Mouse (Mus musculus): ENCODE measurements around the gene Tgif1. TPM values are rescaled to one million over a fixed set of nuclear protein-coding genes. Genes with fewer than 3 reads are reported as not detected.

The Tgif1 gene
- polyA plus RNA-seq, 1 experiment from 2014 or later: 60.3 TPM

- Histone ChIP-seq H3K4me2 (peak overlapping the region; percentile 95), H3K27ac (ENCODE audit: low read depth) (peak overlapping the region; percentile 95), H3K27me3 (ENCODE audit: insufficient read depth, low read length) (no peaks in the 10 kb centered on the region), H3K9ac (peak overlapping the region; percentile 95), H3K4me1 (ENCODE audit: insufficient read depth) (peaks cover 9% of the 10 kb centered on the region; the same call in 1 of the 2 replicates), H3K4me3 (ENCODE audit: low read depth, low read length) (peak overlapping the region; percentile 80), H3K36me3 (ENCODE audit: insufficient read depth) (no peaks in the 10 kb centered on the region), H3K9me3 (ENCODE audit: low read depth, low read length) (no peaks in the 10 kb centered on the region)
- no peak for TF ChIP-seq CTCF (IDR thresholded peaks at IDR 0.05; ENCODE audit: low read depth)
- ATAC-seq (ENCODE audit: insufficient read depth): no peak
- 18% methylated on average over 6 of the region's 6 CpGs for WGBS
- no peak for DNase-seq
These were observed 675 bp upstream of the Tgif1 start for GRCm38 (mm10) chr17:70854021-70854420.

DNA sequence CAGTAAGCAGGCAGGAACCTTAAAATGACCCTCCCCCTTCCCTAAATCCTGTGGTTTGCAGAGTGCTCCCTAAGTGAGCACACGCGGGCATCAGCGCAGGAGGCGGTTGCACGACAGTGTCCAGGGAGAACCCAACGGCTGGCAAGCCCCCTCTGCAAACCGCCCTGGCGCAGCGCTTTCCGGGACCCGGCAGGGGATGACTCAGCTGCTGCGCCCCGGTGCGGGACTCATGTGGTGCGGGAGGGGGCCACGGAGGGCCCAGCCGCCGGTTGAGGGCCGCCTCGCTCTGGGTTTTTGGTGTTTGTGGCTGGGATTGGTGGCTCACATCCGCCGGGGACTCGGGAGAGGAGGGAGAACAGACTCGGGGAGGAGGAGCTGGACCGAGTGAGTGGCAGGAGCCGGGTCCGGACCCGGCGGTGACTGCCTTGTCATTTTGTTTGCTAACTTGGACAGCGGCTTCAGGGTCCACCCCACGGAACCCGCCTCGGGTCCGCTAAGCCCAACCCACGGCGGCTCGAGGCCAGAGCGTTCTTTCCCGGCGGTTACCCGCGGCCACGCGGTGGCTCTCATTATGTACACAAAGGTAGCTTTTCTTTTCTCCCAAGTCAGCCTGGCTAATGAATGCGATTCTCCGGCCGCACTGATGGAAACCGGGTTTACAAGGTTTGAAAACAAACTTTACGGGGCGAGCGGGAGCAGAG lies 510 bp downstream of the Tgif1 start:
- no peak for TF ChIP-seq CTCF (IDR thresholded peaks at IDR 0.05; ENCODE audit: low read depth)
- Histone ChIP-seq H3K9ac (peak overlapping the region; percentile 95), H3K9me3 (ENCODE audit: low read depth, low read length) (no peaks in the 10 kb centered on the region), H3K4me1 (ENCODE audit: insufficient read depth) (peaks cover 9% of the 10 kb centered on the region; the same call in 1 of the 2 replicates), H3K4me3 (ENCODE audit: low read depth, low read length) (peak overlapping the region; percentile 80), H3K36me3 (ENCODE audit: insufficient read depth) (no peaks in the 10 kb centered on the region), H3K4me2 (peak overlapping the region; percentile 95), H3K27me3 (ENCODE audit: insufficient read depth, low read length) (no peaks in the 10 kb centered on the region), H3K27ac (ENCODE audit: low read depth) (peak overlapping the region; percentile 95)
- under 1% methylated on average over 51 of the region's 51 CpGs for WGBS
- peak; percentile 62 for ATAC-seq (ENCODE audit: insufficient read depth)
- peak; percentile 88 for DNase-seq

GRCm38 (mm10) chr17:70852011-70852685 lies 1.2 kb downstream of the Tgif1 start:
- under 1% methylated on average over 29 of the region's 29 CpGs for WGBS
- Histone ChIP-seq H3K9ac (peak overlapping the region; percentile 95), H3K36me3 (ENCODE audit: insufficient read depth) (no peaks in the 10 kb centered on the region), H3K4me2 (peak overlapping the region; percentile 95), H3K27ac (ENCODE audit: low read depth) (peak overlapping the region; percentile 95), H3K27me3 (ENCODE audit: insufficient read depth, low read length) (no peaks in the 10 kb centered on the region), H3K9me3 (ENCODE audit: low read depth, low read length) (no peaks in the 10 kb centered on the region), H3K4me3 (ENCODE audit: low read depth, low read length) (peak overlapping the region; percentile 80), H3K4me1 (ENCODE audit: insufficient read depth) (peaks cover 9% of the 10 kb centered on the region)
- DNase-seq (peak; percentile 77), ATAC-seq (ENCODE audit: insufficient read depth) (no peak)
- TF ChIP-seq CTCF (IDR thresholded peaks at IDR 0.05; ENCODE audit: low read depth): peak; percentile 2; the same call in 1 of the 2 replicates

DNA sequence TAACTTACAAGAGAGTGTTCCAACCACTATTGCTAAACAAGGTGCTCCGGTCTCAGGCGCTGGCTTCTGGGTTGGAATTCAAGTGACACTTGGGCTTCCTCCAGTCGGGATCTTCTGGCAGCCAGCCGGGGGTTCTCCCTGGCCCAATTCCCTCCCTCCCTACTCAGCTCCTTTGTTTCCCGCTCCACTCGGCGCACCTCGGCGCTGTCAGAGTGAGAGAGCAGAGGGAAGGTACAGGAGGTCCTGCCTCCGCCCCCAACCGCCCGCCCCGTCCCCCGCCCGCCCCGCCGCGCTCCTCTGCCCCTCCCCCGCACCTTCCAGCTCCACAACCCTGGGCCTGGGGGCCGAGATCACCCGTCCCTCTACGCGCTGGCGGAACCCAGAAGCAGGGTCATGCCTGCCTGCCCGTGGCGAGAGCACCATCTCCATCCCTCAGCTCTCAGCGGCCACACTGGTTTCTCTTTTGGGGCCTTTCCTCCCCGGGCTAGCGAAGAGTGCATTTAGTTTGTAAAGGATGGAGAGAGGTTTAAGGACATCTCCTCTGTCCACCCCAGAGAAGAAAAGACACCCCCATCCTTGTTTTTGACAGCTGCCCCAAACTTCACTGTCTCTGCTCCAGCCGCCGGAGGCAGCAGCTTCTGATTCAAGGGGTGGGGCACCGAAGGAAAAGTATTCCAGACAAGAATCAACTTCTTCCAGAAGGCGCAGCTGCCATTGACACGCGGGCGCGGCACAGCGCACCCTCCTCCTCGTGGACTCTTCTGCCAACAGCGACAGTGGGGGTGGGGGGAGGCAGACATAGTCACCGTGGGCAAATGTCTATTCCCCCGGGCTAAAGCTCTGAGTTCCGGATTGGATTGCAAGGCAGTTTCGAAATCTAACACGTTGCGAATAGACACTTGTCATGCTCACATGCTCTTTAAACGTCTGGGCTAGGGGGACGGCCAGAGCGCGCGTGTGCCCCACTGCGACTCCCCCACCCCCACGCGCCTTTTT lies 2.1 kb downstream of the Tgif1 start:
- H3K27ac ChIP-seq (ENCODE audit: low read depth): peak overlapping the region; percentile 95
- under 1% methylated on average over 51 of the region's 54 CpGs for WGBS
- H3K4me3 ChIP-seq (ENCODE audit: low read depth, low read length): peak overlapping the region; percentile 80
- peak overlapping the region; percentile 95 for H3K4me2 ChIP-seq
- ATAC-seq (ENCODE audit: insufficient read depth) (peak; percentile 55), DNase-seq (peak; percentile 86)
- peaks cover 3% of the 10 kb centered on the region; the same call in 1 of the 2 replicates for H3K36me3 ChIP-seq (ENCODE audit: insufficient read depth)
- no peaks in the 10 kb centered on the region for H3K27me3 ChIP-seq (ENCODE audit: insufficient read depth, low read length)
- H3K4me1 ChIP-seq (ENCODE audit: insufficient read depth): peaks cover 11% of the 10 kb centered on the region
- no peak for TF ChIP-seq CTCF (IDR thresholded peaks at IDR 0.05; ENCODE audit: low read depth)
- no peaks in the 10 kb centered on the region for H3K9me3 ChIP-seq (ENCODE audit: low read depth, low read length)
- H3K9ac ChIP-seq: peak overlapping the region; percentile 95

- DNase-seq (peak; percentile 86), ATAC-seq (ENCODE audit: insufficient read depth) (peak; percentile 10; the same call in 1 of the 2 replicates)
- H3K27me3 ChIP-seq (ENCODE audit: insufficient read depth, low read length): no peaks in the 10 kb centered on the region
- peak overlapping the region; percentile 95 for H3K27ac ChIP-seq (ENCODE audit: low read depth)
- under 1% methylated on average over 40 of the region's 40 CpGs for WGBS
- peaks cover 11% of the 10 kb centered on the region for H3K36me3 ChIP-seq (ENCODE audit: insufficient read depth)
- H3K9me3 ChIP-seq (ENCODE audit: low read depth, low read length): no peaks in the 10 kb centered on the region
- H3K9ac ChIP-seq: peak overlapping the region; percentile 95
- no peak for TF ChIP-seq CTCF (IDR thresholded peaks at IDR 0.05; ENCODE audit: low read depth)
- H3K4me1 ChIP-seq (ENCODE audit: insufficient read depth): peaks cover 16% of the 10 kb centered on the region
- peak overlapping the region; percentile 95 for H3K4me2 ChIP-seq
- H3K4me3 ChIP-seq (ENCODE audit: low read depth, low read length): peak overlapping the region; percentile 80
These were observed 2.9 kb downstream of the Tgif1 start for GRCm38 (mm10) chr17:70850233-70850995.
